Mouse (Mus musculus) urinary bladder, postnatal 0 days (tissue): ENCODE data around the gene Caml. TPM values are rescaled to one million over a fixed set of nuclear protein-coding genes. Genes with fewer than 3 reads are reported as not detected.

ENCODE experiments used
- polyA plus RNA-seq: library from polyadenylated mRNA; unstranded; fragments of >200 nt; fragmentation: Nextera tagmentation; extraction: Ambion mirVana; gene quantifications from 2 replicates; pipeline ENCODE4 v1.2.1, GENCODE M21; 2015

Caml gene
- polyA plus RNA-seq: 32.8 and 38.6 TPM in 2 replicates

GRCm38 (mm10) chr13:55622649-55623541, at the start of gene Caml:
Gene Caml (plus strand): TSS chr13:55623005.

GRCm38 (mm10) chr13:55573432-55573831, 49.4 kb upstream of the Caml start, which contains the start of gene Tmed9:
Gene Tmed9 (plus strand): TSS chr13:55573732.

GRCm38 (mm10) chr13:55599566-55600540, 23.0 kb upstream of the Caml start, which contains the start of gene B4galt7:
Gene B4galt7 (plus strand): TSS chr13:55599896.

GRCm38 (mm10) chr13:55634639-55635127, 11.9 kb downstream of the Caml start, which contains the start of gene Ddx46:
Gene Ddx46 (plus strand): TSS chr13:55635027.

Other genes starting within 250 kb of the Caml start
- gene Slc34a1, start 224.8 kb upstream of the Caml start, polyA plus RNA-seq: not detected in 2 replicates
- gene Pfn3, start 207.8 kb upstream of the Caml start, polyA plus RNA-seq: not detected in 2 replicates
- 0.30 TPM in 1 of 2 replicates, not detected in the other for gene F12, start 196.2 kb upstream of the Caml start, polyA plus RNA-seq
- gene Grk6, start 177.9 kb upstream of the Caml start, polyA plus RNA-seq: 21.2 and 22.9 TPM in 2 replicates
- gene Prr7, start 158.7 kb upstream of the Caml start, polyA plus RNA-seq: 0.42 TPM in 1 of 2 replicates, not detected in the other
- gene Dbn1, start 134.9 kb upstream of the Caml start, polyA plus RNA-seq: 55.6 and 76.0 TPM in 2 replicates
- 767 and 826 TPM in 2 replicates for gene Pdlim7, start 109.3 kb upstream of the Caml start, polyA plus RNA-seq
- gene Dok3, start 93.7 kb upstream of the Caml start, polyA plus RNA-seq: 2.6 and 9.6 TPM in 2 replicates
- 23.4 and 27.9 TPM in 2 replicates for gene Ddx41, start 86.3 kb upstream of the Caml start, polyA plus RNA-seq
- 12.6 and 13.7 TPM in 2 replicates for gene Fam193b, start 51.9 kb upstream of the Caml start, polyA plus RNA-seq
- gene Tmed9, start 49.3 kb upstream of the Caml start, polyA plus RNA-seq: 104 and 125 TPM in 2 replicates
- 18.9 and 19.7 TPM in 2 replicates for gene B4galt7, start 23.1 kb upstream of the Caml start, polyA plus RNA-seq
- 15.8 and 16.5 TPM in 2 replicates for gene Ddx46, start 12.0 kb downstream of the Caml start, polyA plus RNA-seq
- gene B230219D22Rik, start 70.1 kb downstream of the Caml start, polyA plus RNA-seq: 36.8 and 41.9 TPM in 2 replicates
- 50.2 and 50.5 TPM in 2 replicates for gene Txndc15, start 91.6 kb downstream of the Caml start, polyA plus RNA-seq
- 44.6 and 45.8 TPM in 2 replicates for gene Pcbd2, start 104.4 kb downstream of the Caml start, polyA plus RNA-seq
- gene Catsper3, start 161.6 kb downstream of the Caml start, polyA plus RNA-seq: 0.22 TPM in 1 of 2 replicates, not detected in the other
- gene Pitx1, start 213.2 kb downstream of the Caml start, polyA plus RNA-seq: 101 and 103 TPM in 2 replicates